Mouse (Mus musculus): ENCODE results near the gene Olfr1451. TPM values are rescaled to one million over a fixed set of nuclear protein-coding genes. Genes with fewer than 3 reads are reported as not detected.
"Not testable (repeated sequence)": the region's sequence is repeated elsewhere in the genome, so short reads cannot be mapped to it uniquely, and the experiment has no call there.

Olfr1451 gene
- total RNA-seq (2021) = not detected
- long read RNA-seq, experiment 1 = 0 reads
- long read RNA-seq, experiment 2 = 0 reads

DNA sequence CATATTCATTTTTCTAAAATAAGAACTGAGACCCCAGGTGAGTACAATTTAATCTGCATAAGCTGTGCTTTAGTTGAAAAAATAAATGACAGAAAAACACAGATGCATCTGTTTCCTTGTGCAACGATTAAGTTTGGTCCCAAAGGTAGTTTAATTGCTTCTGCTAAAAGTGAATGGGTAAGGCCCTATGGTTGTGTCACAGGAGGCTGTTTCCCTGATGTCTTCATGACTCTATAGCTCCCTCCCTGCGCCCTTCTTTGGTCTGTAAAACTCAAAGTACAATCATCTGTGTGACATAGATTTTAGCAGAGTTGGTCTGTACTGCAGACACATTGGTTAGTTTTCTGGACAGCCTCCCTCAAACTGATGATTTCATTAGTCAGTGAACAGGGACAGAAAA is at the start of gene Olfr1451:
Gene Olfr1451 (plus strand): TSS at position 301 of the 400 bp plus-strand sequence.
- DNase-seq = no peak

DNA sequence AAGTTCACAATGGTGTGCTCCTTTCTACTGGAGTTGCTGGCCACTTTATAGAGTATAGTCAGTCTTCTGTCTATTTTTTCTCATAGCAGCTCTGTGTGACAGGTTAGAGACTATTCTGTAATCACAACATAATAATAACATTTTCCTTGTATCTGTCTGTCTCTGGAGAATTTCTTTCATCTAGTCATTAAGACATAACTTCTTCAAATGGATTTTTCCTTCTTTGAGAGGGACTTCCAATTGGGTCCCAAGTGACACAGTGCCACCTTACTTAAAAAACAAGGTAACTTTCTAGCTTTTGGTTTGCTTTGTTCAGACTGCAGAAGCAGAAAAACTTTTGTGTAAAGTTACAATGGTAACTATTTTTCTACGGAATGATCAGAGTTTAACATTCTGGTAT is 44.9 kb upstream of the Olfr1451 start, which contains the start of gene Olfr1450:
Gene Olfr1450 (plus strand): TSS at position 301 of the 400 bp plus-strand sequence.
- DNase-seq = no peak

DNA sequence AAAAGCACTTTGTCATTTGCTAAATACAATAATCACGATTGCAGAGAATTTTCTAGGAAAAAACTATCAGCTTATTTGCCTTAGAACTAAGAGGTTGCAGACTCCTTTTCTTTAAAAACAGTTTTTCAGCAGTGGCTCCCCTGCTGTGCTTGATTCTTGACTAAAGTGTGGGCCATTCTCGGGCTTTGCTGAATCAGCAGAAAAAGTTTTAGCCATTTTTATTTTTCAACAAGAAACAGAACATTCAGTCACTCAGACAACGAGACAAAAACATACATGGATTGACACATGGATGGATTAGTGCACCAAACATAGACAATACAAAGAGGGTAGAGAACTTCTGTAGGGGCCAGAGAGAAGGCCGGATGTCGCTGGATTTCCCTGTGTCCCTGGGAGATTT is 24.7 kb upstream of the Olfr1451 start:
- DNase-seq = not testable (repeated sequence)

DNA sequence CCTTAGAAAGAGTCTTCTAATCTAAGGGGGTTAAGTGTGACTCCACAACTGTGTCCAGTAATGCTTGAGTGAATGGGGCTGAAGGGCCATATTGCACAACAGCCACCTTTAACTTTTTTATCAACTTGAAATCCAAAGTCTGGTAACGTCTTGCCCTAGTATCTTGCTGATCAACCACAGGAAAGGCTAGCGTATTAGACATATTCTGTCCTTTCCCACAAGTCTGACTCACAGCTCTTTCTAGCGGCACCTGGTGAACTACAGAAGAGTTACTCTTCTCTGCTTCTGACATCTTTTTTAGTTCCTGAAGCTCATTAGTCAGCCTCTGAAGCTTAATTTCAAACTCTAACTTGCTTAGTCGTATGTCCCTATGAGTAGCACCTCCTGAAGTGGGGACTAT is 2.5 kb upstream of the Olfr1451 start:
- DNase-seq = not testable (repeated sequence)

DNA sequence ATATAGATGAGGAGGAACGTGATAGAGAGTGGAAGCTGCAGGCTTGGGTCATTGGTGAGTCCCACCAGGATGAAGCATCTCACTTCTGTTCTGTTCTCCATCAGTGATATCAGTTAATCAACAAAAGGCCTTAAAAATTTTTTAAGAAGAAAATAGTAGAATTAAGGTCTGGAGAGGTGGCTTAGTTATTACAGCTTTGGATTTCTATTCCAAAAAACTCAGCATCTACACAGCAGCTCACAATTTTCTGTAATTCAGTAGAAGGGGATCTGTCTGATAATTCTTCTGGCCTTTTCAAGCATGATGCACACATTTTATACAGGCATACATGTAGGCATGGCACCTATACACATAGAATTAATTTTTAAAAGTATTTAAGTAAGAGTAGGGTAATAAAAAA is 33.4 kb downstream of the Olfr1451 start, which contains the start of gene Olfr1453:
Gene Olfr1453 (minus strand): TSS at position 101 of the 400 bp plus-strand sequence.
- DNase-seq = no peak

Other genes with a start within 250 kb of the Olfr1451 start
- gene Cntf, start 229.4 kb upstream of the Olfr1451 start, total RNA-seq (2021) = 1 to 10 TPM; 2.9 to 3.5 TPM
- 10 to 100 TPM; 80.6 to 86.3 TPM for gene Zfp91, start 198.9 kb upstream of the Olfr1451 start, total RNA-seq (2021)
- 1 to 10 TPM; 2.0 to 2.1 TPM for gene Lpxn, start 198.8 kb upstream of the Olfr1451 start, total RNA-seq (2021)
- not detected for gene Gm5244, start 148.3 kb upstream of the Olfr1451 start, total RNA-seq (2021)
- not detected for gene Olfr1444, start 137.7 kb upstream of the Olfr1451 start, total RNA-seq (2021)
- gene Olfr1445, start 111.2 kb upstream of the Olfr1451 start, total RNA-seq (2021) = not detected
- gene Olfr1446, start 101.5 kb upstream of the Olfr1451 start, total RNA-seq (2021) = not detected
- not detected for gene Olfr1447, start 91.3 kb upstream of the Olfr1451 start, total RNA-seq (2021)
- gene Olfr1448, start 70.6 kb upstream of the Olfr1451 start, total RNA-seq (2021) = not detected
- gene Olfr1449, start 64.2 kb upstream of the Olfr1451 start, total RNA-seq (2021) = not detected
- gene Olfr1450, start 44.8 kb upstream of the Olfr1451 start, total RNA-seq (2021) = not detected
- gene Olfr1453, start 33.3 kb downstream of the Olfr1451 start, total RNA-seq (2021) = not detected
- gene Olfr1454, start 65.6 kb downstream of the Olfr1451 start, total RNA-seq (2021) = not detected
- gene Olfr1457, start 102.9 kb downstream of the Olfr1451 start, total RNA-seq (2021) = not detected
- gene Olfr1458, start 111.8 kb downstream of the Olfr1451 start, total RNA-seq (2021) = not detected
- under 1 TPM in 1 of 2 experiments, not detected in 1; 0.06 TPM for gene Olfr1459, start 154.5 kb downstream of the Olfr1451 start, total RNA-seq (2021)
- not detected for gene Olfr1461, start 168.0 kb downstream of the Olfr1451 start, total RNA-seq (2021)
- not detected for gene Olfr1462, start 190.7 kb downstream of the Olfr1451 start, total RNA-seq (2021)
- gene Olfr1463, start 236.3 kb downstream of the Olfr1451 start, total RNA-seq (2021) = not detected